In genomic region chr17:20946636-20947035, GRCm38 (mm10) we compare ENCODE assay signal across 10 mouse cellular contexts. TPM values are rescaled to one million over a fixed set of nuclear protein-coding genes. Genes with fewer than 3 reads are reported as not detected.
DNase-seq lines count a peak whose midpoint lies in the region; ATAC-seq and TF ChIP-seq lines count a peak whose summit lies in the region.
"Had no signal": no experiment of that assay in that cellular context is flagged by ENCODE, and none has a peak within 500 bp of the region (broad histone marks: within the 10 kb centered on the region; RNA-seq: fewer than 3 reads in every experiment).

No protein-coding gene starts in this region.

- no peak for DNase-seq in kidney, postnatal 0 days (ENCODE audit: low spot score)
- DNase-seq in kidney, adult 9 months = no peak
- DNase-seq in embryonic facial prominence, embryonic 10.5 days (ENCODE audit: low spot score) = no peak
- peak; percentile 37 for DNase-seq in induced T-regulatory cell, adult 2 months (ENCODE audit: low read depth)
- DNase-seq in midbrain, postnatal 0 days (ENCODE audit: low spot score) = no peak
- no peak for DNase-seq in adrenal gland, postnatal 10 days
- no peak for DNase-seq in c-Kit-positive CD71-positive TER-119-positive erythroid progenitor cells, embryonic 14.5 days (ENCODE audit: low spot score)
- DNase-seq in adrenal gland, adult 18-20 months (ENCODE audit: low spot score in 2 of 2) = no peak

- ATAC-seq in kidney, postnatal 0 days (replicated peaks; ENCODE audit: low FRiP score, low read depth) = no peak
- ATAC-seq in midbrain, postnatal 0 days (ENCODE audit: low FRiP score) = no peak

- TF ChIP-seq CTCF in kidney, postnatal 0 days (IDR thresholded peaks at IDR 0.05; ENCODE audit: low read depth) = no peak
- no peak for TF ChIP-seq CTCF in midbrain, postnatal 0 days (IDR thresholded peaks at IDR 0.05)

- no peak overlapping the region for H3K27ac ChIP-seq in kidney, postnatal 0 days
- peak overlapping the region; percentile 94; the same call in 1 of the 2 replicates for H3K27ac ChIP-seq in embryonic facial prominence, embryonic 10.5 days (replicated peaks)
- no peak overlapping the region for H3K27ac ChIP-seq in midbrain, postnatal 0 days (ENCODE audit: low read depth, low read length)

- H3K4me2 ChIP-seq in kidney, postnatal 0 days (ENCODE audit: low read length) = peak overlapping the region; percentile 72
- H3K4me2 ChIP-seq in midbrain, postnatal 0 days (ENCODE audit: low read depth, low read length, poor library complexity, severe bottlenecking) = peak overlapping the region; percentile 63

- peak overlapping the region; percentile 71 for H3K9ac ChIP-seq in kidney, postnatal 0 days (ENCODE audit: low read depth, low read length)
- peak overlapping the region; percentile 89 for H3K9ac ChIP-seq in midbrain, postnatal 0 days (replicated peaks; ENCODE audit: low read length, poor library complexity, severe bottlenecking)

- H3K27me3 ChIP-seq in kidney, postnatal 0 days (ENCODE audit: insufficient read depth, low read length) = no peaks in the 10 kb centered on the region
- H3K27me3 ChIP-seq in embryonic facial prominence, embryonic 10.5 days (replicated peaks; ENCODE audit: low read depth, poor library complexity, severe bottlenecking) = no peaks in the 10 kb centered on the region
- H3K27me3 ChIP-seq in midbrain, postnatal 0 days (ENCODE audit: insufficient read depth, low read length) = no peaks in the 10 kb centered on the region

- H3K4me3 ChIP-seq in kidney, postnatal 0 days (replicated peaks; ENCODE audit: low read depth, low read length) = peak overlapping the region; percentile 53
- H3K4me3 ChIP-seq in embryonic facial prominence, embryonic 10.5 days = peak overlapping the region; percentile 82
- peak overlapping the region; percentile 80 for H3K4me3 ChIP-seq in midbrain, postnatal 0 days (ENCODE audit: low read depth, low read length)

- H3K4me1 ChIP-seq in kidney, postnatal 0 days (replicated peaks; ENCODE audit: insufficient read depth, low read length) = peaks cover 3% of the 10 kb centered on the region
- H3K4me1 ChIP-seq in embryonic facial prominence, embryonic 10.5 days = peaks cover 21% of the 10 kb centered on the region
- peaks cover 8% of the 10 kb centered on the region; the same call in 1 of the 2 replicates for H3K4me1 ChIP-seq in midbrain, postnatal 0 days (ENCODE audit: insufficient read depth, low read length)

- H3K9me3 ChIP-seq in kidney, postnatal 0 days (replicated peaks; ENCODE audit: low read length) = no peaks in the 10 kb centered on the region
- no peaks in the 10 kb centered on the region for H3K9me3 ChIP-seq in embryonic facial prominence, embryonic 10.5 days
- H3K9me3 ChIP-seq in midbrain, postnatal 0 days (ENCODE audit: low read length) = no peaks in the 10 kb centered on the region

- H3K36me3 ChIP-seq in kidney, postnatal 0 days (ENCODE audit: insufficient read depth, low read length) = 0 out of 2 replicates have a peak, but pooled peaks cover 4% of the 10 kb centered on the region
- peaks cover 11% of the 10 kb centered on the region for H3K36me3 ChIP-seq in embryonic facial prominence, embryonic 10.5 days (replicated peaks)
- no peaks in the 10 kb centered on the region; the same call in 1 of the 2 replicates for H3K36me3 ChIP-seq in midbrain, postnatal 0 days (ENCODE audit: insufficient read depth, low read length)

RNA-seq across cellular contexts. Expression of gene Ppp2r1a, which starts 1.5 kb away (rescaled TPM):
- 315 and 339 TPM in 2 replicates for polyA plus RNA-seq in kidney, postnatal 0 days (2015; fragmentation: Nextera tagmentation; extraction: Ambion mirVana)
- polyA plus RNA-seq in embryonic facial prominence, embryonic 10.5 days (2016; fragmentation: Nextera tagmentation; extraction: Ambion mirVana) = 440 and 446 TPM in 2 replicates
- total RNA-seq in midbrain, postnatal 0 days (2014; rRNA removed) = 749 and 792 TPM in 2 replicates
- 746 and 817 TPM in 2 replicates for polyA plus RNA-seq in midbrain, postnatal 0 days (2015; fragmentation: Nextera tagmentation; extraction: Ambion mirVana)
- 100 to 1,000 TPM; 260 to 272 TPM for total RNA-seq in adrenal gland, postnatal 10 days (2021)
- total RNA-seq in adrenal gland, adult 18-20 months (2021) = 100 to 1,000 TPM; 222 to 330 TPM

RNA-seq across cellular contexts. Expression of gene Vmn1r232, which starts 27.1 kb away (rescaled TPM):
- polyA plus RNA-seq in kidney, postnatal 0 days (2015; fragmentation: Nextera tagmentation; extraction: Ambion mirVana) = not detected in 2 replicates
- not detected in 2 replicates for polyA plus RNA-seq in embryonic facial prominence, embryonic 10.5 days (2016; fragmentation: Nextera tagmentation; extraction: Ambion mirVana)
- total RNA-seq in midbrain, postnatal 0 days (2014; rRNA removed) = not detected in 2 replicates
- not detected in 2 replicates for polyA plus RNA-seq in midbrain, postnatal 0 days (2015; fragmentation: Nextera tagmentation; extraction: Ambion mirVana)
- not detected for total RNA-seq in adrenal gland, postnatal 10 days (2021)
- total RNA-seq in adrenal gland, adult 18-20 months (2021) = not detected
- total RNA-seq: left cerebral cortex, adult 18-20 months had no signal
- polyA plus RNA-seq: thymus, postnatal 0 days had no signal

RNA-seq across cellular contexts. Expression of gene Vmn1r231, which starts 41.7 kb away (rescaled TPM):
- polyA plus RNA-seq in kidney, postnatal 0 days (2015; fragmentation: Nextera tagmentation; extraction: Ambion mirVana) = not detected in 2 replicates
- polyA plus RNA-seq in embryonic facial prominence, embryonic 10.5 days (2016; fragmentation: Nextera tagmentation; extraction: Ambion mirVana) = not detected in 2 replicates
- not detected in 2 replicates for total RNA-seq in midbrain, postnatal 0 days (2014; rRNA removed)
- polyA plus RNA-seq in midbrain, postnatal 0 days (2015; fragmentation: Nextera tagmentation; extraction: Ambion mirVana) = not detected in 2 replicates
- not detected for total RNA-seq in adrenal gland, postnatal 10 days (2021)
- total RNA-seq in adrenal gland, adult 18-20 months (2021) = not detected
- total RNA-seq: left cerebral cortex, adult 18-20 months had no signal
- polyA plus RNA-seq: thymus, postnatal 0 days had no signal

RNA-seq across cellular contexts. Expression of gene Vmn1r233, which starts 49.6 kb away (rescaled TPM):
- polyA plus RNA-seq in kidney, postnatal 0 days (2015; fragmentation: Nextera tagmentation; extraction: Ambion mirVana) = not detected in 2 replicates
- not detected in 2 replicates for polyA plus RNA-seq in embryonic facial prominence, embryonic 10.5 days (2016; fragmentation: Nextera tagmentation; extraction: Ambion mirVana)
- not detected in 2 replicates for total RNA-seq in midbrain, postnatal 0 days (2014; rRNA removed)
- not detected in 2 replicates for polyA plus RNA-seq in midbrain, postnatal 0 days (2015; fragmentation: Nextera tagmentation; extraction: Ambion mirVana)
- total RNA-seq in adrenal gland, postnatal 10 days (2021) = not detected
- total RNA-seq in adrenal gland, adult 18-20 months (2021) = not detected
- total RNA-seq: left cerebral cortex, adult 18-20 months had no signal
- polyA plus RNA-seq: thymus, postnatal 0 days had no signal
